Mouse (Mus musculus) hindbrain, embryonic 15.5 days (tissue): ENCODE measurements around the gene Pdzd2. TPM values are rescaled to one million over a fixed set of nuclear protein-coding genes. Genes with fewer than 3 reads are reported as not detected.
A peak's percentile ranks its signal among the peaks of the same experiment; 100 is the strongest.

Experiments used
- ATAC-seq: fragments of 200-750 bp; cut with Nextera tagmentation; 2 replicates; pipeline ENCODE4 v1.8.0; 2017; ENCODE audit warnings: low read depth, moderate number of reproducible peaks, moderate TSS enrichment; ENCODE audit not compliant: low FRiP score
- H3K27ac ChIP-seq: fragments of 300-500 bp; sonication (generic); replicated peaks from 2 replicates; pipeline ENCODE4 v1.5.1; 2015; ENCODE audit warnings: mild to moderate bottlenecking, inconsistent platforms
- H3K27me3 ChIP-seq: fragments of 300-500 bp; sonication (generic); 2 replicates; pipeline ENCODE4 v1.6.1; 2015; ENCODE audit warnings: control low read depth, inconsistent platforms
- H3K36me3 ChIP-seq: fragments of 300-500 bp; sonication (generic); 2 replicates; pipeline ENCODE4 v1.6.1; 2015; ENCODE audit warnings: control low read depth, inconsistent platforms
- H3K4me1 ChIP-seq: fragments of 300-500 bp; sonication (generic); replicated peaks from 2 replicates; pipeline ENCODE4 v1.6.1; 2015; ENCODE audit warnings: control low read depth, inconsistent platforms
- H3K4me2 ChIP-seq: fragments of 300-500 bp; sonication (generic); 2 replicates; pipeline ENCODE4 v1.6.1; 2015; ENCODE audit warnings: moderate library complexity, mild to moderate bottlenecking, inconsistent platforms
- H3K4me3 ChIP-seq: fragments of 300-500 bp; sonication (generic); 2 replicates; pipeline ENCODE4 v1.5.1; 2015; ENCODE audit warnings: mild to moderate bottlenecking, inconsistent platforms
- H3K9ac ChIP-seq: fragments of 300-500 bp; sonication (generic); 2 replicates; pipeline ENCODE4 v1.6.1; 2015; ENCODE audit warnings: inconsistent platforms
- H3K9me3 ChIP-seq: fragments of 300-500 bp; sonication (generic); 2 replicates; pipeline ENCODE4 v1.6.1; 2016; ENCODE audit warnings: control low read depth, inconsistent platforms
- WGBS: fragments of 180-500 bp; shearing (Covaris S2); methylation state at CpG from one replicate; pipeline ENCODE4 v1.1.7; 2015; 5-methylcytosine and 5-hydroxymethylcytosine counted together
- polyA plus RNA-seq: library from polyadenylated mRNA; unstranded; fragments of >200 nt; fragmentation: Nextera tagmentation; extraction: Ambion mirVana; gene quantifications from 2 replicates; pipeline ENCODE4 v1.2.1, GENCODE M21; 2015

The Pdzd2 gene
- polyA plus RNA-seq, 1 experiment from 2014 or later = 16.9 TPM

GRCm38 (mm10) chr15:12397032-12397431, 342.7 kb downstream of the Pdzd2 start:
- WGBS = 77% methylated on average over 6 of the region's 6 CpGs
- H3K9ac ChIP-seq = no peak overlapping the region
- no peak for ATAC-seq

DNA sequence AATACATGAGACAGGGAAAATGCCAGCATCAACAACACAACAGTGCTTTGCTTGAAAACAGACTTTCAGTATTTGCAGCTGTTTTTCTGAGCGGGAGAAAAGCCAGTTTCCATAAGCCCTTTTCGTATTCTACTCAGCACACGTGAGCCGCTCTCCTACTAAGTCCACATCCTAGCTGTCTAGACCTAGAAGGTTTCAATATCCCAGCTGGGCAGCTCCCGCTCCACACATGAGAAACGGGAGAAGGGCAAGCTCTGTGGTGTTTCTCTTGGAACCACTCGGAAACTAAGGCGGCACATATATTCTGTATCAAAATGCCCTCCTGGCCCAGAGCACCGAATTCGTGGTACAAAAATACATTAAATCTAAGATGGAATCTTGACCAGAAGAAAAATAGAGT, 345.0 kb downstream of the Pdzd2 start:
- Histone ChIP-seq H3K4me3 (no peak overlapping the region), H3K4me1 (no peaks in the 10 kb centered on the region), H3K9ac (no peak overlapping the region), H3K36me3 (no peaks in the 10 kb centered on the region), H3K9me3 (no peaks in the 10 kb centered on the region), H3K27ac (no peak overlapping the region), H3K4me2 (no peak overlapping the region), H3K27me3 (no peaks in the 10 kb centered on the region)
- WGBS = 94% methylated on average over 10 of the region's 10 CpGs
- no peak for ATAC-seq

More at GRCm38 (mm10) chr15:12397032-12397431, 342.7 kb downstream of the Pdzd2 start:
- Histone ChIP-seq H3K27me3 (no peaks in the 10 kb centered on the region), H3K36me3 (0 out of 2 replicates have a peak, but pooled peaks cover 2% of the 10 kb centered on the region), H3K27ac (no peak overlapping the region), H3K9me3 (no peaks in the 10 kb centered on the region), H3K4me1 (no peaks in the 10 kb centered on the region), H3K4me2 (no peak overlapping the region), H3K4me3 (no peak overlapping the region)

GRCm38 (mm10) chr15:12388726-12389489, 350.8 kb downstream of the Pdzd2 start:
- ATAC-seq = peak; percentile 71; the same call in 1 of the 2 replicates
- Histone ChIP-seq H3K4me3 (no peak overlapping the region), H3K9me3 (no peaks in the 10 kb centered on the region), H3K4me1 (peaks cover 8% of the 10 kb centered on the region), H3K27me3 (no peaks in the 10 kb centered on the region), H3K27ac (no peak overlapping the region), H3K9ac (no peak overlapping the region), H3K36me3 (no peaks in the 10 kb centered on the region), H3K4me2 (no peak overlapping the region)
- 40% methylated on average over 15 of the region's 15 CpGs for WGBS

- Histone ChIP-seq H3K27ac (no peak overlapping the region), H3K9me3 (no peaks in the 10 kb centered on the region), H3K4me1 (peaks cover 8% of the 10 kb centered on the region), H3K4me3 (no peak overlapping the region), H3K36me3 (no peaks in the 10 kb centered on the region), H3K4me2 (no peak overlapping the region), H3K27me3 (no peaks in the 10 kb centered on the region), H3K9ac (no peak overlapping the region)
- no peak for ATAC-seq
- WGBS = 85% methylated on average over 13 of the region's 13 CpGs
Observed at GRCm38 (mm10) chr15:12384679-12385078, 355.0 kb downstream of the Pdzd2 start.

GRCm38 (mm10) chr15:12380548-12380947, 359.2 kb downstream of the Pdzd2 start:
- WGBS = 55% methylated on average over 5 of the region's 5 CpGs
- ATAC-seq = no peak

DNA sequence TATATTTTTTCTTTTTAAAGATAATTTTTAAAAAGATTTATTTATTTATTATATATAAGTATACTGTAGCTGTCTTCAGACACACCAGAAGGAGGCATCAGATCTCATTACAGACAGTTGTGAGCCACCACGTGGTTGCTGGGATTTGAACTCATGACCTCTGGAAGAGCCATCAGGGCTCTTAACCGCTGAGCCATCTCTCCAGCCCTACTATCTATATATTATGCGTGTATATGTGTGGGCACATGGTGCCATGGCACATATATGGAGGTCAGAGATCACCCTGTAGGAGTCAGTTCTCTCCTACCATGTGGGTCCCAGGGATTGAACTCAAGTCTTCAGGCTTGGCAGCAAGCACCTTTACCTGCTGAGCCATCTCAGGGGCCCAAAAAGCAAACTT, 359.7 kb downstream of the Pdzd2 start:
- H3K27me3 ChIP-seq = no peaks in the 10 kb centered on the region; the same call in 1 of the 2 replicates
- no peaks in the 10 kb centered on the region for H3K9me3 ChIP-seq
- H3K4me1 ChIP-seq = peaks cover 9% of the 10 kb centered on the region
- no peak overlapping the region for H3K27ac ChIP-seq
- H3K4me2 ChIP-seq = no peak overlapping the region
- no peak overlapping the region for H3K4me3 ChIP-seq
- 86% methylated on average over 3 of the region's 3 CpGs for WGBS
- ATAC-seq = no peak
- H3K9ac ChIP-seq = no peak overlapping the region
- no peaks in the 10 kb centered on the region for H3K36me3 ChIP-seq

More at GRCm38 (mm10) chr15:12380548-12380947, 359.2 kb downstream of the Pdzd2 start:
- Histone ChIP-seq H3K27me3 (no peaks in the 10 kb centered on the region; the same call in 1 of the 2 replicates), H3K9ac (no peak overlapping the region), H3K4me2 (no peak overlapping the region), H3K4me1 (peaks cover 7% of the 10 kb centered on the region), H3K27ac (no peak overlapping the region), H3K9me3 (no peaks in the 10 kb centered on the region), H3K4me3 (no peak overlapping the region), H3K36me3 (no peaks in the 10 kb centered on the region)

GRCm38 (mm10) chr15:12377800-12378199, 361.9 kb downstream of the Pdzd2 start:
- ATAC-seq = no peak
- WGBS = 78% methylated on average over 10 of the region's 10 CpGs
- Histone ChIP-seq H3K4me2 (no peak overlapping the region), H3K4me3 (no peak overlapping the region), H3K27me3 (no peaks in the 10 kb centered on the region; the same call in 1 of the 2 replicates), H3K9ac (no peak overlapping the region), H3K4me1 (peaks cover 9% of the 10 kb centered on the region), H3K27ac (no peak overlapping the region), H3K9me3 (no peaks in the 10 kb centered on the region), H3K36me3 (no peaks in the 10 kb centered on the region)

DNA sequence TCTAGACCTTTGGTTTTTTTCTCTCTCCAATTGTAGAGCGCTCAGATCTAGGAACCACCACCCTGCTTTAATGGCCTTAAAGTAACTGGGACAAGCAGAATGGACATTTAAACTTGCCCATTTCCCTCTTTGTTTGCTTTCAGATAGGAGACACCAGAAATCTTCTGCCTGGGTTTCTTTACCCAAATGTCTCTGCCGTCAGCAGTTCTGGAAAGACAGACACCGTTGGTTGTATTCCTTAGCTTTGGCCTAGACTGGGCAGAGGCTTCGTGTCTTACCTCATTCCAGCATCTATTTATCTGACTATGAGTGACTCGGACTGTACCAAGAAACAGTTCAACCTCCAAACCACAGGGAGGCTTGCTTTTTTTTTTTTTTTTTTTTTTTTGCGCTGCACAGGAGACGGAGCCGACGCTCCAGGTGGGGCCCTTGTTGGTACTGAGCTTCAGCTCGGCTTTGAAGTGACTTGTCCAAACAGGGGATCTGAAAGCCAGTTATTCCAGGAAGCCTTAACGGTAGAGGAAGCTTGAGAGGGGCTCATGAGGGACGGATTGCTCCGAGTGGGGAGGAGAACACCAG, 363.1 kb downstream of the Pdzd2 start:
- H3K4me3 ChIP-seq = no peak overlapping the region
- H3K4me2 ChIP-seq = no peak overlapping the region
- no peak overlapping the region for H3K27ac ChIP-seq
- H3K9ac ChIP-seq = no peak overlapping the region
- H3K36me3 ChIP-seq = no peaks in the 10 kb centered on the region
- 53% methylated on average over 13 of the region's 13 CpGs for WGBS
- ATAC-seq = no peak
- peaks cover 9% of the 10 kb centered on the region for H3K4me1 ChIP-seq
- H3K9me3 ChIP-seq = no peaks in the 10 kb centered on the region
- H3K27me3 ChIP-seq = no peaks in the 10 kb centered on the region; the same call in 1 of the 2 replicates

GRCm38 (mm10) chr15:12375641-12376311, 363.9 kb downstream of the Pdzd2 start:
- ATAC-seq = peak; percentile 57; the same call in 1 of the 2 replicates
- Histone ChIP-seq H3K36me3 (no peaks in the 10 kb centered on the region), H3K27ac (peak overlapping the region; percentile 6; the same call in 1 of the 2 replicates), H3K9ac (peak overlapping the region; percentile 22; the same call in 1 of the 2 replicates), H3K9me3 (no peaks in the 10 kb centered on the region), H3K4me1 (peaks cover 13% of the 10 kb centered on the region), H3K4me2 (peak overlapping the region; percentile 51), H3K4me3 (peak overlapping the region; percentile 17), H3K27me3 (no peaks in the 10 kb centered on the region; the same call in 1 of the 2 replicates)
- 3% methylated on average over 19 of the region's 19 CpGs for WGBS

DNA sequence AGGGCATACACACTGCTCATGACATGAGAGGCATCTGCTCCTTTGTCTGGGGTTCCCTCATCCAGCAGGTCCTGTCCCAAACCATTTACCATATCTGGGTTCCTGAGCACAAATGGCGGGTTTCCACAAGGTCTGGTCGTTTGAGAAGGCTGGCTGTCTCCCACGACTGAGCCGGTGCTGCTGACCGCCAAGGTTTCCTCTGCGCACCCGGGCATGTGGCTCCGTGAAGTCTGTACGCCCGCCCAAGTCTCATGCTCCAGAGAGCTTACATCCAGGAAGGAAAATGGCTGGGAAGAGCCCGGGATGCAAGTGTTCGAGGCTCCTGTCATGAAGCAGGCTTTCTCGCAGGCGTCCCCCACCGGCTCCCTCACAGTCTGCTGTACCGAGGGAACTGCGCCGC, 364.8 kb downstream of the Pdzd2 start:
- WGBS = 60% methylated on average over 18 of the region's 18 CpGs

DNA sequence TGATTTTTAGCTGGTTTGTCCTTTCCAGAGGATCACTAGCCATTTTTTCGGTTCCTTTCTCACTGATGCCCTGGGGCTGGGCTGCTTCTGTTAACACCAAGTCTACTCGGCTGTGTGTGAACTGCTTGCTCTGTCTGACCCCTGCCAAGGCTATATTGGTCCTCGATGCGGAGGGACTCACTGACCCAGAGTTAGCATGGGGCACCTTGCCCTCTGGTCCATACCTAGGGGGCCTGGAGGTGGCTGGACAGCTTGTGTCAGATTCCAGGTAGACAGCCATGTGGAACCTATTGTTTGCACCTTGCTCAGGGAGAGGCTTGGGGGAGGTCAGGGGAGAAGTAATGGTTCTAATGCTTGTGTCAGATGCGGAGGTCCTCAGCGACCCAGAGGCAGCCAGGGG, 365.8 kb downstream of the Pdzd2 start:
- Histone ChIP-seq H3K4me3 (no peak overlapping the region), H3K36me3 (no peaks in the 10 kb centered on the region), H3K27ac (no peak overlapping the region), H3K9me3 (no peaks in the 10 kb centered on the region), H3K4me1 (peaks cover 13% of the 10 kb centered on the region), H3K4me2 (no peak overlapping the region), H3K27me3 (no peaks in the 10 kb centered on the region; the same call in 1 of the 2 replicates), H3K9ac (no peak overlapping the region)
- no peak for ATAC-seq
- WGBS = 74% methylated on average over 6 of the region's 6 CpGs

More for the DNA sequence above, 364.8 kb downstream of the Pdzd2 start:
- Histone ChIP-seq H3K9me3 (no peaks in the 10 kb centered on the region), H3K27me3 (no peaks in the 10 kb centered on the region; the same call in 1 of the 2 replicates), H3K4me3 (no peak overlapping the region), H3K9ac (no peak overlapping the region), H3K4me1 (peaks cover 13% of the 10 kb centered on the region), H3K36me3 (no peaks in the 10 kb centered on the region), H3K4me2 (peak overlapping the region; percentile 51), H3K27ac (no peak overlapping the region)
- ATAC-seq = no peak

DNA sequence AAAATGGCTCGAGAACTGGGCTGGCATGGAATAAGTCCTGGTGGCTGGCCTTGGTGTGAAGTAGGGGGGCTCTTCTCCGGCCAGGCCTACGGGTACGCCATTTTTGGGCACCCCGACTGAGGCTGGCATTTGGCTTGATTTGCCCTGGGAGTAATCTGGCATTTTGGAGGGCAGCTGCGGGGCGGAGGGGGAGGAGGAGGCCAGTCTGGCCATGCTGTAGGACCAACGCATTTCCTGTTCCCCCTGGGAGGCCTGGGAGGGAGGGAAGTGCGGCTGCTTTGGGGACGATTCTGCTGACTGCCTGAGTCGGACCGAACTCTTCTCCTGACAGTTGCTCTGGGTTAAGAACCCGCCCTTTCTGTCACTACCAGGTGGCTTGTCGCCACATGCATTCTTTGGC, 366.2 kb downstream of the Pdzd2 start:
- H3K4me2 ChIP-seq = no peak overlapping the region
- ATAC-seq = no peak
- 77% methylated on average over 14 of the region's 14 CpGs for WGBS

More for the DNA sequence above, 366.2 kb downstream of the Pdzd2 start:
- no peaks in the 10 kb centered on the region for H3K9me3 ChIP-seq
- no peak overlapping the region for H3K27ac ChIP-seq
- no peaks in the 10 kb centered on the region; the same call in 1 of the 2 replicates for H3K27me3 ChIP-seq
- H3K4me1 ChIP-seq = peaks cover 13% of the 10 kb centered on the region
- H3K36me3 ChIP-seq = no peaks in the 10 kb centered on the region
- no peak overlapping the region for H3K4me3 ChIP-seq
- H3K9ac ChIP-seq = no peak overlapping the region
